Mouse (Mus musculus) CH12.LX (cell line): Measurements from ENCODE around the gene Acyp2. TPM values are rescaled to one million over a fixed set of nuclear protein-coding genes. Genes with fewer than 3 reads are reported as not detected.
"Not testable (repeated sequence)": the region's sequence is repeated elsewhere in the genome, so short reads cannot be mapped to it uniquely, and the experiment has no call there.

ENCODE experiments used
- DNase-seq: peaks from one replicate; pipeline ENCODE4 v3.0.0-alpha.2; 2013; ENCODE audit errors: extremely low read depth
- H3K27ac ChIP-seq: 2 replicates; pipeline ENCODE4 v1.5.1; 2012; ENCODE audit warnings: low read depth, mild to moderate bottlenecking, control low read depth, moderate library complexity; ENCODE audit not compliant: insufficient read depth
- H3K27me3 ChIP-seq: replicated peaks from 2 replicates; pipeline ENCODE3; 2012; ENCODE audit warnings: inconsistent platforms
- H3K36me3 ChIP-seq, 2 experiments: replicated peaks in 1 of 2; 2 replicates each; pipeline versions ENCODE3 to v1.6.1; 2012; ENCODE audit warnings: inconsistent platforms in 1 of 2, low read length in 1 of 2, mild to moderate bottlenecking in 1 of 2, mixed read lengths in 1 of 2, moderate library complexity in 1 of 2; ENCODE audit not compliant: control insufficient read depth in 1 of 2, insufficient read depth in 1 of 2
- H3K4me1 ChIP-seq, 2 experiments: 2 replicates each; pipeline ENCODE4 v1.6.1; 2012; ENCODE audit warnings: inconsistent platforms in 1 of 2, moderate library complexity in 1 of 2; ENCODE audit not compliant: insufficient read depth in 2 of 2, control insufficient read depth in 1 of 2
- H3K4me2 ChIP-seq: 2 replicates; pipeline ENCODE4 v1.6.1; 2012; ENCODE audit warnings: low read depth, mild to moderate bottlenecking, control low read depth; ENCODE audit not compliant: poor library complexity, insufficient read depth, severe bottlenecking
- H3K4me3 ChIP-seq, 3 experiments: fragments of 150-350 bp in 1 of 3; sonication (generic) in 1 of 3; replicated peaks in 1 of 3; 2 replicates each; pipeline versions ENCODE3 to v1.5.1; 2011 to 2012; ENCODE audit warnings: low read depth in 2 of 3, low read length in 2 of 3, mild to moderate bottlenecking in 2 of 3, moderate library complexity in 2 of 3, control low read depth in 1 of 3, improper control_type of control experiment in 1 of 3, inconsistent platforms in 1 of 3, mixed read lengths in 1 of 3; ENCODE audit not compliant: poor library complexity in 1 of 3
- H3K79me2 ChIP-seq: replicated peaks from 2 replicates; pipeline ENCODE4 v1.6.1; 2012; ENCODE audit warnings: mild to moderate bottlenecking, moderate library complexity; ENCODE audit not compliant: control insufficient read depth, poor library complexity, insufficient read depth, severe bottlenecking; ENCODE audit errors: extremely low read depth
- H3K9ac ChIP-seq: 2 replicates; pipeline ENCODE4 v1.6.1; 2012; ENCODE audit warnings: low read depth, mild to moderate bottlenecking, control low read depth, moderate library complexity; ENCODE audit not compliant: insufficient read depth
- H3K9me3 ChIP-seq: replicated peaks from 2 replicates; pipeline ENCODE3; 2012; ENCODE audit warnings: low read length, inconsistent platforms, mixed read lengths
- BHLHE40 ChIP-seq: IDR thresholded peaks from 2 replicates; pipeline ENCODE4 v1.6.1; 2011; ENCODE audit warnings: mild to moderate bottlenecking, low read depth, low read length, improper control_type of control experiment
- CHD2 ChIP-seq: IDR thresholded peaks from 2 replicates; pipeline ENCODE4 v1.6.1; 2011; ENCODE audit warnings: low read length, improper control_type of control experiment
- E2F4 ChIP-seq: IDR thresholded peaks from 2 replicates; pipeline ENCODE4 v1.6.1; 2011; ENCODE audit warnings: low read depth, low read length, improper control_type of control experiment; ENCODE audit not compliant: insufficient replicate concordance
- ETS1 ChIP-seq: conservative IDR thresholded peaks from 2 replicates; pipeline ENCODE4 v1.6.1; 2012; ENCODE audit warnings: low read depth, mild to moderate bottlenecking, inconsistent platforms, low read length, improper control_type of control experiment, moderate library complexity
- HCFC1 ChIP-seq: IDR thresholded peaks from 2 replicates; pipeline ENCODE4 v1.6.1; 2012; ENCODE audit warnings: low read depth, mild to moderate bottlenecking, inconsistent platforms, low read length, improper control_type of control experiment
- KAT2A ChIP-seq: IDR thresholded peaks from 2 replicates; pipeline ENCODE4 v1.6.1; 2012; ENCODE audit warnings: low read length, improper control_type of control experiment, inconsistent platforms; ENCODE audit not compliant: insufficient replicate concordance
- MAX ChIP-seq: IDR thresholded peaks from 2 replicates; pipeline ENCODE4 v1.6.1; 2011; ENCODE audit warnings: low read length, improper control_type of control experiment
- MYC ChIP-seq: IDR thresholded peaks from 2 replicates; pipeline ENCODE4 v1.6.1; 2011; ENCODE audit warnings: low read depth, mild to moderate bottlenecking, improper control_type of control experiment, low read length
- NRF1 ChIP-seq: IDR thresholded peaks from 2 replicates; pipeline ENCODE4 v1.6.1; 2014; ENCODE audit warnings: low read depth, mild to moderate bottlenecking, inconsistent platforms, low read length, improper control_type of control experiment, moderate library complexity
- PAX5 ChIP-seq: IDR thresholded peaks from 2 replicates; pipeline ENCODE4 v1.6.1; 2012; ENCODE audit warnings: low read length, inconsistent platforms, mixed read lengths
- POLR2AphosphoS2 ChIP-seq: IDR thresholded peaks from 2 replicates; pipeline ENCODE4 v1.6.1; 2011; ENCODE audit warnings: low read depth, low read length, improper control_type of control experiment
- USF1 ChIP-seq: IDR thresholded peaks from 2 replicates; pipeline ENCODE4 v1.6.1; 2014; ENCODE audit warnings: low read depth, mild to moderate bottlenecking, inconsistent platforms, low read length, improper control_type of control experiment
- USF2 ChIP-seq: conservative IDR thresholded peaks from 2 replicates; pipeline ENCODE4 v1.6.1; 2011; ENCODE audit warnings: low read depth, low read length, improper control_type of control experiment
- dilution Hi-C: fragments of 300-500 bp; cut with MboI; formaldehyde crosslinking; loops from 2 replicates; pipeline ENCODE4 v1.14.3; 2020; ENCODE audit warnings: low sequenced_read_pairs; ENCODE audit not compliant: extremely low pct_unique_long_range_greater_than_20kb, extremely low pct_ligation_motif_present
- in situ Hi-C: fragments of 300-500 bp; cut with MboI; formaldehyde crosslinking; loops from 3 replicates; pipeline ENCODE4 v1.14.3; 2019; ENCODE audit warnings: low sequenced_read_pairs, low pct_ligation_motif_present, low pct_unique_long_range_greater_than_20kb, mixed read lengths
- polyA plus RNA-seq: library from polyadenylated mRNA; unstranded; fragments of >175 nt; gene quantifications from 2 replicates; pipeline ENCODE4 v1.2.1, GENCODE M21; 2012; ENCODE audit warnings: low read depth; ENCODE audit not compliant: insufficient read length
- total RNA-seq, 2 experiments: library from RNA; depleted of rRNA; stranded (reverse); fragments of 300-350 nt in 1 of 2; fragments of >200 nt in 1 of 2; gene quantifications; 2 replicates each; pipeline ENCODE4 v1.2.3; 2012 to 2014

Acyp2 gene
- total and polyA plus RNA-seq, 3 experiments: 0.17 to 3.1 (median 1.7) TPM

- Histone ChIP-seq H3K4me1 (no peaks in the 10 kb centered on the region), H3K9ac (no peak overlapping the region)
Observed at GRCm38 (mm10) chr11:30623218-30623617, 26.2 kb downstream of the Acyp2 start.

GRCm38 (mm10) chr11:30621386-30622363 is 27.7 kb downstream of the Acyp2 start:
- H3K9ac ChIP-seq, H3K9me3 ChIP-seq, dilution Hi-C loops, in situ Hi-C loops, H3K27me3 ChIP-seq, H3K27ac ChIP-seq, DNase-seq, H3K79me2 ChIP-seq, H3K4me2 ChIP-seq, H3K4me3 ChIP-seq, H3K4me1 ChIP-seq, H3K36me3 ChIP-seq: not testable (repeated sequence)

More at GRCm38 (mm10) chr11:30623218-30623617, 26.2 kb downstream of the Acyp2 start:
- H3K4me3 ChIP-seq: no peak overlapping the region
- no peak overlapping the region for H3K27ac ChIP-seq
- no peaks in the 10 kb centered on the region for H3K9me3 ChIP-seq
- no peak overlapping the region for H3K4me2 ChIP-seq
- in situ Hi-C loops: no loop called here
- no peaks in the 10 kb centered on the region for H3K79me2 ChIP-seq
- no peaks in the 10 kb centered on the region for H3K27me3 ChIP-seq
- DNase-seq: no peak
- no peaks in the 10 kb centered on the region for H3K36me3 ChIP-seq
- no peak for TF ChIP-seq KAT2A
- no peak for TF ChIP-seq ETS1
- TF ChIP-seq E2F4: no peak
- no peak for TF ChIP-seq CHD2
- no peak for TF ChIP-seq USF1
- no peak for TF ChIP-seq BHLHE40
- no peak for TF ChIP-seq MAX
- no peak for TF ChIP-seq POLR2AphosphoS2
- no peak for TF ChIP-seq MYC
- TF ChIP-seq, all 38 proteins: peak for 0
- dilution Hi-C loops: no loop called here

DNA sequence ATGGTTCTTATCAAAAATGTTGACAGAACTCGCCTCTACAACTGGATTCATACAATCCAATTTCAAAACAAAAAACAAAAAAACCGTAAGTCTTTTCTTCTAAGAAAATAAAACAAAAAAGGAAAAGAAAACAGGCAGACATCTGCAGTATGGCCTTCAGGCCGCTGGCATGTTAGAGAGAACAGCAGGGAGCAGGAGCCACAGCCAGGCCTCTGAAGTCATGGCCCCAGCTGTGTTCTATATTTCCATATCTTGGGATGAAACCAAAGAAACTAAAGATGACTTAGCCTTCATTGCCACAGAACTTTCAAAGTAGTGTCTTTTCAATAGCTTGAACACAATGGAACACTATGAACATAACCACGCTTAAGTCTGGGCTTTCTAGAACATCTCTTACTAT is 31.2 kb downstream of the Acyp2 start:
- in situ Hi-C loops: no loop called here

More for the DNA sequence above, 31.2 kb downstream of the Acyp2 start:
- Histone ChIP-seq H3K79me2 (no peaks in the 10 kb centered on the region), H3K4me2 (no peak overlapping the region), H3K36me3 (no peaks in the 10 kb centered on the region), H3K4me1 (no peaks in the 10 kb centered on the region), H3K4me3 (no peak overlapping the region), H3K27ac (no peak overlapping the region), H3K9me3 (no peaks in the 10 kb centered on the region), H3K9ac (no peak overlapping the region), H3K27me3 (no peaks in the 10 kb centered on the region)
- no peak for DNase-seq
- TF ChIP-seq USF2 (no peak), ETS1 (no peak), HCFC1 (no peak), NRF1 (no peak), MYC (no peak), PAX5 (no peak)
- dilution Hi-C loops: no loop called here
